Mouse (Mus musculus) megakaryocyte, embryonic 14.5 days (primary cell): Measurements from ENCODE around the gene Sh3pxd2a. TPM values are rescaled to one million over a fixed set of nuclear protein-coding genes. Genes with fewer than 3 reads are reported as not detected.

Source experiments
- H3K27me3 ChIP-seq: replicated peaks from 2 replicates; pipeline ENCODE3; 2012; ENCODE audit warnings: inconsistent platforms
- H3K36me3 ChIP-seq: replicated peaks from 2 replicates; pipeline ENCODE3; 2012; ENCODE audit warnings: low read length, inconsistent platforms, mixed read lengths
- H3K4me1 ChIP-seq: 2 replicates; pipeline ENCODE4 v1.6.1; 2012; ENCODE audit warnings: inconsistent platforms
- H3K4me3 ChIP-seq: replicated peaks from 2 replicates; pipeline ENCODE3; 2012; ENCODE audit warnings: moderate library complexity, mild to moderate bottlenecking, inconsistent platforms
- H3K9me3 ChIP-seq: 2 replicates; pipeline ENCODE4 v1.6.1; 2012; ENCODE audit warnings: inconsistent platforms
- FLI1 ChIP-seq: IDR thresholded peaks from 2 replicates; pipeline ENCODE4 v1.6.1; 2012; ENCODE audit warnings: low read length, inconsistent platforms, mixed read lengths
- GATA1 ChIP-seq: IDR thresholded peaks from 3 replicates; pipeline ENCODE4 v1.6.1; 2012; ENCODE audit warnings: mixed read lengths, low read length, inconsistent platforms, borderline replicate concordance
- polyA plus RNA-seq: library from polyadenylated mRNA; stranded (reverse); fragments of >175 nt; gene quantifications from 2 replicates; pipeline ENCODE4 v1.2.3, GENCODE M21; 2012; ENCODE audit warnings: low replicate concordance; ENCODE audit not compliant: insufficient read depth

The Sh3pxd2a gene
- polyA plus RNA-seq, 1 experiment: 0.21 TPM

DNA sequence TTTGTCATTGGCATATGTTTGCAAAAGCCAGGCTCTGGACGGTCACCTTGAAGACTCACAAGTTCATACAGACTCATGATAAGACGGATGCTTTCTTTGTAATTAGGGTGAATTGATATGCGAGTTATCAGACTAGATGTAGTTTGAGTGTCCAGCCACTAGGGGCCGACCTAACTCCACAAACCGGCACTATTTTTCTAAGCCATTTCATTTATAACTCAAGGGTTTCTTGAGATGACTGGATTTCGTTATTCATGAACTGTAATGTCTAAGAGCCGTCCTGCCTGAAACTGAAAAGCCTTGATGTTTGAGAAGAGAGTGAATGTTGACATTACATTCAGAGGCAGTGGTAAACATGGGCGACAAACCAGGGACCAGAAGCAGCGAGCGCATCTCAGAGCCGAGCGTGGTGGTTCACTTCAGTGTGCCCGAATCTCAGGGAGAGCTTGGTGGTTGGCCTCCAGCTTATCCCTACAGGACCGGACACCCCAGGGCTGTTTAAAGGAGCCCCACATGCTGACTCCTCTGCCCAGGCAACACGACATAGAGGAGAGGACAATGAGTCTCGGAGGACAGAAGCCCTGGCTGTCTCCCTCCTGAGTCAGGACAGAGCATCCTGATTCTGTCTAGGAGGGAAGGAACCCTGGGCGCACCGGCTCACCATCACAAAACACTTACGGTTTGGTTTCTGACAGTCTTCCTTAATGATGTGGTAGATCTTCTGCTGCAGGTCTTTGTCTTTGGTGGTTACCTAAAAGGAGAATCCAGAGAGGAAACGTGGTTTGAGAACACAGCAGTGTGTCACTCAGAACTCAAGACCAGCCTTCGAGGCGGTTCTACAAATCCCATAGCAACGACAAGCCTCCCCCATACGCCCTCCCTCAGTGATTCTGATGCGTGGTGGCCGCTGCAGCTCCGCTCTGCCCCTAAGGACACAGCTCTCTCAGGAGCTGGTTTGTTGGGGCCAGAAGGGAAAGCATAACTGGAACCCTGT, 43.2 kb upstream of the Sh3pxd2a start:
- Histone ChIP-seq H3K9me3 (no peaks in the 10 kb centered on the region), H3K4me3 (peak overlapping the region; percentile 86), H3K27me3 (no peaks in the 10 kb centered on the region), H3K36me3 (peaks cover 16% of the 10 kb centered on the region), H3K4me1 (peaks cover 60% of the 10 kb centered on the region)
- TF ChIP-seq FLI1 (no peak), GATA1 (no peak)

DNA sequence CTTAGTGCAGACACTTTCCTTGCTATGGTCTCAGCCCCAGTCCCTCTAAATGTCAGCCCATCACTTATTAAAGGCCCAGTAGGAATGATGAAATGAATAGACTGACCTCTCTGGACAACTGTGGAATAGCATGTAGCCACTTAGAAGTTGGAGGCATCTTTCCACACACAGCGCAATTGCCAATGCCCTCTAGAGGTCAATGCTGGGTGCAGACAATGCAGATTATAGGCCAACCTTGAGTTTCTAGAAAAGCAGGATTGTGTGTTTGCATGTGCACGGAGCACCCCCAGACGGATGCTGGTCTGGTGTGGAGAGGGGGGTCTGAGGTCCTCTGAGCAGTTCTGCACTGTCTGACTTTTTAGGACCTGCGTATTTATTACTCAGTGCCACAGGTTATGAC, 39.4 kb upstream of the Sh3pxd2a start:
- TF ChIP-seq GATA1 (no peak), FLI1 (no peak)

DNA sequence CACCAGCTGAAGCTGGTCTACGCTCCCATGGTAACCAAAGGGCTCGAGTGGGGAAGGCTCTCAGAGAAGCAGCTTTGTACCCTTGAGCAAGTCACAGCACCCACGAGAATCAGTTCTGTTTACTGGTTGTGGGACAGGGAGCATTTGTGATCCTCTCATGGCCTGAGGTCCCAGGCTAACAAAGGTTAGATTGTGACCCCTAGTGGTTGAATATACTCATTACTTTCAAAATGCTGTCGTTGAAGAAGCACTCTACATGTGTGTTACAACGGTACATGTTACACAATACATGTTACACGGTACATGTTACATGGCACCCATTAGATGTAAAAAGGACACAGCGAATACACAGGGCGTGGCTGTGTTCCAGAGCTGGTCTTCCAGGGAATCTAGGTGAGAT, 38.4 kb upstream of the Sh3pxd2a start:
- H3K4me1 ChIP-seq: peaks cover 11% of the 10 kb centered on the region
- H3K27me3 ChIP-seq: peaks cover 20% of the 10 kb centered on the region
- H3K9me3 ChIP-seq: no peaks in the 10 kb centered on the region
- no peak for TF ChIP-seq FLI1
- no peak for TF ChIP-seq GATA1
- H3K4me3 ChIP-seq: no peak overlapping the region
- H3K36me3 ChIP-seq: peaks cover 9% of the 10 kb centered on the region

More for the DNA sequence above, 39.4 kb upstream of the Sh3pxd2a start:
- Histone ChIP-seq H3K36me3 (peaks cover 10% of the 10 kb centered on the region), H3K27me3 (peaks cover 17% of the 10 kb centered on the region), H3K9me3 (no peaks in the 10 kb centered on the region), H3K4me1 (peaks cover 22% of the 10 kb centered on the region), H3K4me3 (no peak overlapping the region)

DNA sequence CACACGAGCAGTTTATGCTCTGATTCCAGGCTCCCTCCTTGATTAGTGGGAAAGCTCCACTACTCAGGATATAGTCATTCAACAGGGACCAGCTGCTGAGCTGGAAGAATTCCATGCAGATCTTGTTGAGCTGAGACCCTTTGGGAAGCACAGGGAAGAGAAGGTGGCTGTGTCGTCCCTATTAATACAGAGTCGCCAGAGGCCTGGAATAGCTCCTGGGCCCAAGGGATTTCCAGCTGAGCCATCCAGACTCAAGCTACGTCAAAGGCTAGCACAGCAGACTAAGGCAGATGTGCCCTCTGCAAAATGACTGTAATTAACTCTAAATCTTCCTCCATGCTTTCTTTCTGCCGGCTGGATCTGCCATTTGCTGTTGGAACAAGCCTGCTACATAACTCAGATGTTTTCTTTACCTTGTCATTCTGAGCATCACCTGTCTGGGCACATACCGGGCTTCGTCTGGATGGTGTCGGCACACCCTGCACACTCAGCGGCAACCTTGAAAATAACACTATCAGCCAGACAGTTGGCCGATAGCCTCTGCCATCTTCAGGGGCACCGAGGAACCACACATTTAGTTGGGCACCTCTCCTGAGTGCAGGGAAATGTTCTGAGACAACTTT, 36.3 kb upstream of the Sh3pxd2a start:
- H3K36me3 ChIP-seq: peaks cover 3% of the 10 kb centered on the region
- H3K4me1 ChIP-seq: no peaks in the 10 kb centered on the region
- no peaks in the 10 kb centered on the region for H3K9me3 ChIP-seq
- H3K4me3 ChIP-seq: no peak overlapping the region
- no peak for TF ChIP-seq FLI1
- no peak for TF ChIP-seq GATA1
- peaks cover 22% of the 10 kb centered on the region for H3K27me3 ChIP-seq

DNA sequence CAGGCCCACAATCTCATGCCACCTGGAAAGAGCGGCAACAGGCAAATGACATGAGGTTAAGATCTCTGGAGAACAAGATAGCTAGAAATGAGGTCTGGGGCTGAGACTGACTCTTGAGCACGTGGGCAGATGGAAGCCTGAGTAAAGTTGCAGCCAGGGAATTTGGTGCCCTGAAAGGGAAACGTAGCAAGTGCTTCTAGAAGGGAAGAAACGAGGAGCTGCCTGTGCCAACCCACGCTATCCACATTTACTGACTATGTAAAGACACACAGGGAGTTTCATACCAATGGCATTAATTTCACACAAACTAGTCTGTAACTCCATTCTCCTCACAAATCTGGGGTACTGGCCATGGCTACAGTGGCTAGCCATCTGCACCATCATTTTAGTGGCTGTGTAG, 35.6 kb upstream of the Sh3pxd2a start:
- no peaks in the 10 kb centered on the region for H3K9me3 ChIP-seq
- H3K4me3 ChIP-seq: no peak overlapping the region
- H3K27me3 ChIP-seq: peaks cover 23% of the 10 kb centered on the region
- no peaks in the 10 kb centered on the region for H3K4me1 ChIP-seq
- no peaks in the 10 kb centered on the region for H3K36me3 ChIP-seq
- TF ChIP-seq FLI1 (no peak), GATA1 (no peak)

DNA sequence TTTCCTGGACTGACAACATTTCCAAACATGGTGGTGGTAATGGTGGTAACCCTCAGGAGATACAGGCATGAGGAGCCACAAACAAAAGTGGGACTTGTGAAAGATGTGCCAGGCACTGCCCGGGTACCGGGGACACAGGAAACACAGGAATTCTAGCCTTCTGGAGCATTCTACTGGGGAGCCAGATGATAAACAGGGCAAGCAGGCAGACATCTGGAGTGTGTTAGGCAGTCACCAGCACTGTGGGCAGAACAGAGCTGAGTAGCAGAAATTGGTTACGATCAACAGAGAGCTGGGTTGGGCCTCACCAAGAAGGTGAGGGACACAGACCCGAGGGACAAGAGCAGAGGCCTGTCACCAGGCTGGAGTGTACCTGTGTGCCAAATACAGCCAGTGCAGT, 34.7 kb upstream of the Sh3pxd2a start:
- no peak for TF ChIP-seq GATA1
- TF ChIP-seq FLI1: no peak
- no peaks in the 10 kb centered on the region for H3K4me1 ChIP-seq
- no peaks in the 10 kb centered on the region for H3K9me3 ChIP-seq
- no peaks in the 10 kb centered on the region for H3K36me3 ChIP-seq
- no peak overlapping the region for H3K4me3 ChIP-seq
- H3K27me3 ChIP-seq: peaks cover 27% of the 10 kb centered on the region

DNA sequence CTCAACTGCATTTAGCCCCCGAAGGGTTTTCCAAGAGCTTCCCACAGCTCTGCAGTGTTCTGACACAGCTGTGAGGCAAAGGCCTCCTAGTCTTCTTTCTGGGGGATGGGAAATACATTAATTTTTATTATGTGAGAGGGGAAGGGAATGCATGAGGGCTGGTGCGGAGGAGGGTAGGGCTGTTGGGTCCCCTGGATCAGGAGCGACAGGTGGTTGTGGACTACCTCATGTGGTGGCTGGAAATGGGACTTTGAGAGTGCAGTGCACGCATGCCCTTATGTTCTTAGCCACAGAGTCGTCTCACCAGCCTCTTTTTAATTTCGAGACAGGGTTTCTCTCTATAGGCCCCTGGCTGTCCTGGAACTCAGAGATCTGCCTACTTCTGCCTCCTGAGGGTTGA, 33.5 kb upstream of the Sh3pxd2a start:
- no peak overlapping the region for H3K4me3 ChIP-seq
- no peaks in the 10 kb centered on the region for H3K9me3 ChIP-seq
- no peaks in the 10 kb centered on the region for H3K36me3 ChIP-seq
- no peak for TF ChIP-seq FLI1
- no peak for TF ChIP-seq GATA1
- peaks cover 34% of the 10 kb centered on the region for H3K27me3 ChIP-seq
- no peaks in the 10 kb centered on the region for H3K4me1 ChIP-seq

DNA sequence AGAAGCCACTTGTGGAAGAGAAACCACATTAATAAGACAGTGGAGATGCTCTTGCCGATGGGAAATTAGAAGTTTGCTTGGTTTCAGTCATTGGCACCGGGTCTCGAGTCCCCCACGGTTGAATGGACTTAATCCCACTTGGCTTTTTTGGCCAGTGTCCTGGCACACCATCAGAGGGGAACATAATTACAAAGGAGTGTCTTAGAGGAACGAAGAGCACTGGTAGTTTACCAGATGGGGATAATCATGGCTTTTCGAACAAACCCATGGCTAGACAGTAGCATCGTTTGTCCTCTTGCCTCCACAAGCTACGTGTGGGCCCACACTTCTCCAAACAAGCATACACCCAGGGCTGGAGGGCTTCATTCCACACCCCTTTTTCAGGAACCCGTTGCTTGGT, 33.1 kb upstream of the Sh3pxd2a start:
- TF ChIP-seq GATA1: no peak
- TF ChIP-seq FLI1: no peak
- Histone ChIP-seq H3K9me3 (no peaks in the 10 kb centered on the region), H3K4me1 (no peaks in the 10 kb centered on the region), H3K4me3 (no peak overlapping the region), H3K36me3 (no peaks in the 10 kb centered on the region), H3K27me3 (peaks cover 34% of the 10 kb centered on the region)

DNA sequence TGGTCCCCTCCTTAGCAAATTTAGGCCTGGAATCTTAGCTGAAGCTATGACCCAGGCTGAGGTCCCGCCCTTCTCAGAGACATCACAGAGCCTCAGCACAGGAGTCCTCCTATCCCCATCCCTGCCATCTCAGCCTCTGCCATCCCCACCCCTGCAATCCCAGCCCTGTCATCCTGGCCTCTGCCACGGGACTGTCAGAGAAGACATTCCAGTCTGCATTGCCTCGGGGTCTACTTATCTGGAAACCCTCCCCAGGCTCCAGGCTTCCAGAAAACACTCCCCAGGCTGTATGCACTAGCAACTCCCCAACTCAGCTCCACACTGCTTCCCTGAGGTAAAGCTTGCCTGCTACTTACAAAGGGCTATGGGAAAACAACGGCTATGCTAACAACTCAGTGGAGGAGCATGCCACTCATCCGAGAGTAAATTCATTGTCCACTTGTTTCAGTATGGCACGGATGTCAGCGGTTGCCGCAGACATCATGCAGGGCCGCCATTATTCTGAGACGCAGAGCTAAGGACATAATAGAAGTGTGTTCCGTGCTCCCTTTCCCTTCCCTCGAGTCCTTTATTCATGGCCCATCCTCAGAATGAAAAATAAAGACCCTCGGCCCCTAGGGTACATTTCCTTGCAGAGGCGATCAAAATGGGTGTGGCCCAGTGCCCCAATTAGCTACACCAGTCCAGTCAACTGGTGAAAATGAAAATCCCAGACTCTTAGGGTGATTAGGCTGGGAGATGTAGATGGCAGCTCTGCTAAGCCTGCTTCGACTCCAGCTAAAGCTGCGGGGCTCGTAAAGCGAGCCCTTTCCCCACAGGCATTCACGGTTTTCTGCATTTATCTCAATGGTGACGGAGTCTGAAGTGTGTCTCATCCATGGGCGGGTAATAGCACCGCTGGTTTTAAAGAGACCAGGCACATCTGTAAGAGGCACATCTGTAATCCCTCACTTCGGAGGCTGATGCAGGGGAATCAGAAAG, 29.1 kb upstream of the Sh3pxd2a start:
- peaks cover 21% of the 10 kb centered on the region for H3K27me3 ChIP-seq
- H3K36me3 ChIP-seq: no peaks in the 10 kb centered on the region
- TF ChIP-seq FLI1 (no peak), GATA1 (no peak)
- no peaks in the 10 kb centered on the region for H3K4me1 ChIP-seq
- peaks cover 4% of the 10 kb centered on the region for H3K9me3 ChIP-seq
- H3K4me3 ChIP-seq: no peak overlapping the region
